Mouse (Mus musculus): Measurements from ENCODE around the gene Crip2.

Gene Crip2

DNA sequence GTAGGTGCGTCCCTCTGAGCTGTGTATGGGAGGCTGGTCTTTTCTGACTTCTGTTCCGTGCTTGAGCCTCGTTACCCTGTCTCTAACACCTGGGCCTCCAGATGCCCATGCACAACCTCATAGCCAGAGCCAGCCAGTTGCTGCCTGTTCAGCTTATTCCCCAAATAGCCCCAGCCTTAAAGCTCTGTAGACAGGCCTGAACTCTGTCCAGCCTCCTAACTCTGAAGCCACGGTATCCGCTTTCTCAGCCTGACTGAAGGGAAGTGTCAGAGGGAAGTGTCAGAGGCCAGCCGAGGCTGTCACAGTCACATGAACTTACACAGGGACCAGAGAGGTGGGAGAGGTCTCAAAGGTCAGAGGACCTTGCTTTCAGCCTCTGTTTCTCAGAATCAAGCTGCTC is 15.3 kb upstream of the Crip2 start:
- in situ Hi-C loops (cut with MboI; ENCODE audit: unreplicated experiment in 2 of 2), result no loop called here

DNA sequence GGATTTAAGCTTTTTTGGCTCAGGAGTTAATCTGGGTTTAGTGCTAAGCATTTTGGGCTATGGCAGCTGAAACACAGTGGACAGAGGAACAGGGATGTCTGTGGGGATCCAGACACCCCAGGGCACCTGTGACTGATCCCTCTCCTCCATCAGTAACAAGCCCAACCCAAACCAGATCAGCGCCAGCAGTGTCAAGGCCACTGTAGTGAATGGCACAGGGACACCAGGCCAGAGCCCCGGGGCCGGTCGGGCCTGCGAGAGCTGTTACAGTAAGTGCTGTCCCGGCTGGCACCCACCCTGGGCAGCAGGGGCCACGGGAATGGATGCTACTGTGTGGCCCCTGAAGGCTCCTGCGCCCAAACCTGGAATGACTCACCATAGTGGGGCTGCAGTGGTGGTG is 9.3 kb upstream of the Crip2 start:
- in situ Hi-C loops (cut with MboI; ENCODE audit: unreplicated experiment in 2 of 2), result no loop called here

DNA sequence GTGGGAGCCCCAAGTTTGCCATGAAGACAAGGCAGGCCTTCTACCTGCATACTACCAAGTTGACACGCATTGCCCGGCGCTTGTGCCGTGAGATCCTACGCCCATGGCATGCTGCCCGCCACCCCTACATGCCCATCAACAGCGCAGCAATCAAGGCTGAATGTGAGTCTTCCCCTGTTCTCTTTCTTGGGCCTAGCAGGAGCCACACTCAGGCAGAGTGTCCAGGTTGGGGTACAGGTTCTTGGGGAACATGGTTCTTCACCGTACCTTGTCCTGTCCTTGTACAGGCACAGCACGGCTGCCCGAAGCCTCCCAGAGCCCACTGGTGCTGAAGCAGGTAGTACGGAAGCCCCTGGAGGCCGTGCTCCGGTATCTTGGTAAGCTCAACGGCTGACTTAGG is 8.4 kb upstream of the Crip2 start:
- in situ Hi-C loops (cut with MboI; ENCODE audit: unreplicated experiment in 2 of 2), result no loop called here

- in situ Hi-C loops (cut with MboI; ENCODE audit: unreplicated experiment in 2 of 2), result no loop called here
Observed at GRCm38 (mm10) chr12:113132567-113132966, 7.5 kb upstream of the Crip2 start.

DNA sequence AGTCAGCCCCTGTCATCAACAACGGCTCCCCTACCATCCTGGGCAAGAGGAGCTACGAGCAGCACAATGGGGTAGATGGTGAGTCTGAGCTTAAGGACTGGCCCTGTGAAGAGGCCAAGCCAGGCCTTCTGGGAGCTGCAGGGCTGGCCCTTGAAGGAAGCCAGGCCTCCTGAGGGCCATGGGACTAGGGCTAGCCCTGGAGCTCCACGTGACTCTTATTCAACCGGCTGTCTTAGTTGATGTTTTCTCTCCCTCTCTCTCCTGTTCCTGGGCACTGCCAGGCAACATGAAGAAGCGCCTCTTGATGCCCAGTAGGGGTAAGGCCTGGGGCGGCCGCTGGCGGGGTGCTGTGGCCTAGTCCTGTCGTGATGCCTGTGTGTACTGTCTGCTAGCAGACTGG is 6.8 kb upstream of the Crip2 start:
- in situ Hi-C loops (cut with MboI; ENCODE audit: unreplicated experiment in 2 of 2), result no loop called here

DNA sequence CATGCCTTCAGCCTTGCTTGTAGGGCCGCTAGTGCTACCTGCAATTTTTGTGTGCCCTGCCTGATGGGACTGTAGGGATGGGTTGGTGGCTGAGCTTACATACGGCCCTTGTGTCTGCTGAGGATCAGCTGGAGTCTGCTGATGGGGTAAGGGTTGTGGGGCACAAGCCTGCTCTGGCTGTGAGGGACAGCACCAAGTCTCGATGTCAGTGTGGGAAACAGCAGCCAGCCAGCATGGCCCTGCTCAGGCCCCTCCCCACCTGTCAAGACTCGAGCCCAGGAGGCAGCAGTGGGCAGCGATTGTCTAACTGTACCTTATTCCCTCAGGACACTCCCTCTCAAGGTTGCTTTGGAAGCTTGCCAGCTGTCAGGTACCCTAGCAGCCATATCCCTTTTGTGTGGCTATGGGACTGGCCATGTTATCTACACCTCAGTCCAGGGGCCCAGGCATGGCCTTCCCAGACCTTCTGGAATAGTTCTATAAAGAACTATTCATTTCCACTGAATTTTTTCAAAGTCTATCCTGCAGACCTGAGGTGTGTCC is 6.1 kb upstream of the Crip2 start:
- in situ Hi-C loops (cut with MboI; ENCODE audit: unreplicated experiment in 2 of 2), result no loop called here

DNA sequence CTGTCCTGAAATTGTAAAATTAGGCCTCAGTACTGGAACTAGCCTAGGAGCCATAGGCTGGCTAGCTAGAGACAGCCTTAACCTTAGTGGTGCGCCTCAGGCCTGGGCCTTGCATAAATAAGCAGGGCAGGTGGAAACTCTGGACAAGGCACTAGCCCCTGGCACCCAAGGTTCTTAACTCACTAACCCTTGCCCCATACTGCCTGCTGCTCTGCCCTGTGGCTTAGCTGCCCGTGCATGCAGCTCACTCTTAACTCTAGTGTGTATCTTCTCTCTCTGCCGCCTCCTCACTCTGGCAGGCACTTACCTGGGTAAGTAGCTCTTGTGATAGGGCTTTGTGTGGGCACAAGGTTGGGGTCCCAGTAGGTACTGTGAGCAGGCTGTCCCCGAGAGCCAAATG is 5.5 kb upstream of the Crip2 start:
- in situ Hi-C loops (cut with MboI; ENCODE audit: unreplicated experiment in 2 of 2), result no loop called here

GRCm38 (mm10) chr12:113135401-113135800 is 4.6 kb upstream of the Crip2 start:
- in situ Hi-C loops (cut with MboI; ENCODE audit: unreplicated experiment in 2 of 2), result no loop called here

- in situ Hi-C loops (cut with MboI; ENCODE audit: unreplicated experiment in 2 of 2), result no loop called here
Observed at GRCm38 (mm10) chr12:113136492-113137020, 3.5 kb upstream of the Crip2 start.

GRCm38 (mm10) chr12:113137260-113138213 is 2.5 kb upstream of the Crip2 start:
- in situ Hi-C loops (cut with MboI; ENCODE audit: unreplicated experiment in 2 of 2), result no loop called here

DNA sequence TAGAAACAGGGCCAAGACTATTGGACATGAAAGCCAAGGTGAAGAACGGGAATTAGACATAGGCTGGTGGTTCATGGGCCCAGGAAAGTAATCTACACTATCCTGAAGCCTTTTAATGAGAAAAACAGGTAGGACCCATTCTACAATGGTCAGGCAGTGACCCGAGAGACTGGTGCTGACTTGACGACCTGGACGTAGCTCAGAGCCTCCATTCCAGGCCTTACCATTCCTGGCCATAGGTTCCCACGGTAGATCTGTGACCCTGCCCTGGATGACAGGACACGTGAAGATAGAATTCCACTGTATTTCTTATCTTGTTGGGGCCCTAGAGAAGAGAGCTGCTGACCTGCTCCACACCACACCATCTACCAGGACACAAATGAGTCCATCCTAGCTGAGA is 1.7 kb upstream of the Crip2 start:
- in situ Hi-C loops (cut with MboI; ENCODE audit: unreplicated experiment in 2 of 2), result no loop called here

GRCm38 (mm10) chr12:113138901-113139864 is 853 bp upstream of the Crip2 start:
- in situ Hi-C loops (cut with MboI; ENCODE audit: unreplicated experiment in 2 of 2), result no loop called here

DNA sequence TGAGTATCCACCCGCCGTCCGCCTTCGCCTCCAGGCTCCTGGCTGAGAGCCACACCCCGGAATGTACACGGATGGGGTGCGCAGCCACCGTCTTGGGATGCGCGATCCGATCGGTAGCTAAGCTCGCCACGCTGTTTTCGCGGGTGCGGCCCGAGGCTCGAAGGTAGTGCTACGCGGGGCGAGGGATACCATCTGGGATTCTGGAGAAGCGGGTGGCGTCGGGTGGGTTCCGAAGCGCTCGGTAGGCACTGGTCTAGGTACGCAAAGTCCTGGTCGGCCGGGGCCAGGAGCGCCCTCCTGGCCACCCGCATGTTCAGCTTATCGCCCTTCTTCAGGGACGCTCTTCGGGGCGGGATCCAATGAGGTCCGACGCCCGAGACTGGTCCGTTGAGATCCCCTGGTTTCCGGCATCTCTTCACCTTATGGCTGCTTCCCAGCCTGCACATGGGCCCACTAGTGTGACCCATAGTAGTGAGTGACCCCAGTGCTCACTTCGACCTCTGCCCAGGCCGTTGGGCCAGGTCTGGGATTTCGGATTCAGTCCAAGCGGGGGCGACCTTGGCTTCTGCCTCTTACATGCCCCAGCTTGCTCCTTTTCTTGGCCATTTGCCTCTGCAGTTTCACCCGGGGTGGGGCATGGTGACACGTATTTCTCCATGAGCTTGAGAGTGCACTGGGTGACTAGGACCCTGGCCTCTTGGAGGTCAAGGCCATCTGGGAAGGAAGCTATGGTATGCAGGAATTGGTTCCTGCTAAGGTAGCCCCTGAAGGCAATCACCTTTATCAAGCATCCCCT is 778 bp downstream of the Crip2 start:
- in situ Hi-C loops (cut with MboI; ENCODE audit: unreplicated experiment in 2 of 2), result no loop called here

GRCm38 (mm10) chr12:113141531-113141973 is 1.5 kb downstream of the Crip2 start:
- in situ Hi-C loops (cut with MboI; ENCODE audit: unreplicated experiment in 2 of 2), result no loop called here

- in situ Hi-C loops (cut with MboI; ENCODE audit: unreplicated experiment in 2 of 2), result no loop called here
Observed at GRCm38 (mm10) chr12:113142021-113142975, 2.3 kb downstream of the Crip2 start.

DNA sequence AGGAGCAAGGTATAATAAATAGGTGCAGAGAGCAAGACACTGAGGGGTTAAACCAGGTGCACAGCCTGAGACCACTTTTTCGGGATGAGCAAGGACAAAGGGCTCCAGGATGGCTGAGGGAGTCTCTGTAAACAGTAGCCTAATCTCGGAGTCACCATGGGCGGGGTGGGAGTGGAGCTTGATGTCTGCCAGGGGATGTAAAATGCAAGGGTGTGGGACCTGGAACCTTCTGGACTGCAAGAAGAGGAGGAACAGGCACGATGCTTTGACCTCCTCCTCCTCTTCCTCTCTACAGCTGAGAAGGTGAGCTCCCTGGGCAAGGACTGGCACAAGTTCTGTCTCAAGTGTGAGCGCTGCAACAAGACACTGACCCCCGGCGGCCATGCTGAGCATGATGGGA is 3.1 kb downstream of the Crip2 start:
- in situ Hi-C loops (cut with MboI; ENCODE audit: unreplicated experiment in 2 of 2), result no loop called here

DNA sequence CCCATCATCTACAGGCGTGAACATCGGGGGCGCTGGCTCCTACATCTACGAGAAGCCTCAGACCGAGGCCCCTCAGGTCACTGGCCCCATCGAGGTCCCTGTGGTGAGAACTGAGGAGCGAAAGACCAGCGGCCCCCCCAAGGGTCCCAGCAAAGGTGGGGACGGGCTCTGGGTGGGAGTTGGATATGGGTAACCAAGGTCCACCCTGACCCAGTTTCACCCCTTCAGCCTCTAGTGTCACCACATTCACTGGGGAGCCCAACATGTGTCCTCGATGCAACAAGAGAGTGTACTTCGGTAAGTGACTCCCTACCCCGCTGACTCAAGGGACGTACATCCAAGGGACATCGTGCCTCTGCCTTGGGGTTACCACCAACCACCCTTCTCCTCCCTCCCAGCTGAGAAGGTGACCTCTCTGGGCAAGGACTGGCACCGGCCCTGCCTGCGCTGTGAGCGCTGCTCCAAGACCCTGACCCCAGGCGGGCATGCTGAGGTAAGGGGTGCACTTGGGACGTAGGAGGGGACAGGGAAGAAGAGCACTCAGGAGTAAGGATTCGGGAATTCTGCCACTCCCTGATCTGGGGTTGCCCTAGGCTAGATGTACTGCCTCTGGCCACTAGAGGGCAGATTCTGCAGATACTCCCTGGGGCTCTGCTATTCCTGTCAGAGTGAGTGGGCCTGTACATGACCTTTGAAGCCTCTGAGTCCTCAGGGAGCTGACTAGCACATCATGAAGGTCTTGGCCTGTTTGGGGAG is 4.1 kb downstream of the Crip2 start:
- in situ Hi-C loops (cut with MboI; ENCODE audit: unreplicated experiment in 2 of 2), result no loop called here

DNA sequence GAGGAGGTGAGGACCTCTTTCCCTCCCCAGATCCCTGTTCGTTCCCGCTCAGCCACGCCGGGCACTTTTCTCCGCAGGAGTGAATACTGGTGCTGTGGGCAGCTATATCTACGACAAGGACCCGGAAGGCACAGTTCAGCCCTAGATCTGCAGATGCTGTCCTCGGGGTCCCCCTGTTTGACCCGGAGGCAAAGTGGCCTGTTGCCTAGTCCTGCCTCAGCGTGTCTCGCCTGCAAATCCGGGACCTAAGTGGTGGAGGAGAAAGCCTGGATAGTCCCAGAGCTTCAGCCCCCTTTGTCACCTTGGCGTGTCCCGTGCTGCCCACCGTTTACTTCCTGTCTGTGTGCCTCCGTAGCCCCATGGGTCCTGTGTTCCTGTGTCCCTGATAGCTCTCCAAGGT is 4.8 kb downstream of the Crip2 start:
- in situ Hi-C loops (cut with MboI; ENCODE audit: unreplicated experiment in 2 of 2), result loop anchor here (5.0 kb wide), 1 partner anchor 42 kb away; the partner anchor contains the start of gene Tmem121 (in 2 of the 2)
